Mouse (Mus musculus): ENCODE results near the gene Fastk.

Fastk gene

GRCm38 (mm10) chr5:24444746-24445427, at the start of gene Fastk:
Gene Fastk (minus strand): TSS chr5:24445287.
- peak; percentile 92 to 94 for DNase-seq (ENCODE audit: low spot score in 2 of 2)

DNA sequence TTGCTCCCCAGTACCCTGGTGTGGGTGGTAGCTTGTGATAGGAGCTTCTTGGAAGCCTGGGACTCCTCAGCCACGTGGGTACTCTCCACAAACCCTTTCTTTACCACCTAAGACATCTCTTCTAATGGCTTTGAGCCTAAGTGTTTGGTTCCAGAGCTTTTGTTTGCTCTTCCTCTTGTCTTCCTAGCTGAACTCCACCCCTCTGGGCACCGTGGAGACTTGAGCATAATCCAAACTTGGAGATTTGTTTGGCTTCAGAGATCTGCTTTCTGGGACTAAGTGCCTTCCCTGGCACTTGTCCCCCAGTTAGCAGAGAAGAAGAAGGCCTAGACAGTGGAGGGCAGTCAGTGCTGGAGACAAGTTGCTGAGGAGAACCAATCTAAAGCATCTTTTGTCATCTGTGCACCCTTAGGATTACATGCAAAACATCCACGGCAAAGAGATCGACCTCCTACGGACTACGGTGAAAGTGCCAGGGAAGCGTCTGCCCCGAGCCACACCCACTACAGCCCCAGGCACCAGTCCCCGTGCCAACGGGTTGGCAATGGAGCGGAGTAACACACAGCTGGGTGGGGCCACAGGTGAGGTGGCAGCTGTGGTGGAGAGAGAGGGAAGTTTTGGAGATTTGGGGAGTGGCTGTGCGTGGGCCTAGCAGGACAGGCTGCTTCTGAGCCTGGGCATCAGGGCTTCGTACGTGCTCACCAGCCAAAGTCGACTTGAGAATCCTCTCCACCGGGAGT, 47.6 kb upstream of the Fastk start:
- no peak for DNase-seq (ENCODE audit: low spot score in 2 of 2)

DNA sequence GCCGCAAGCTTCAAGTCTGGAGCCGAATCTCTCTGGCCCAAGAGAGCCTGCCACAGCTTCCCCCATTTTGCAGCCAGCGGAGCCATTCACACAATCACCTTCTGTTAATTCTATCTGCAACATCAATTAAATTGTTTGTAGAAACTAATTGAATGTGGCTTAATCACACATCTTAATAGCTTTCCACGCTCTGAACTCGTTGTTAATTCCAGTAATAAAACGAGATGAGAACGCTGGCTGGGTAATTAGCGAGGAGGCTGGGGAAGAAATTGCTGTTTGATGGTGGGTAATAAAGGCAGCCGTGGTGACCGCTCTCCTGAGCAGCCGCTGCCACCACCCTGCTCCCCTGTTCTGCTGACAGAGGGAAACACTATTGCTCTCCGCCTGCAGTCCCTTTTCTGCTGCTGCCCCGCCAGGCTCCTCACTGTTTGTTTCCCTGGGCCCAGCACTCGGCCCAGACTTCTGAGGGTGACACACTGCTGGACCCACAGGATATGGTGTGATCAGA, 45.4 kb upstream of the Fastk start:
- no peak for DNase-seq (ENCODE audit: low spot score in 2 of 2)

GRCm38 (mm10) chr5:24486738-24487137, 41.7 kb upstream of the Fastk start:
- DNase-seq (ENCODE audit: low spot score in 2 of 2), result no peak

DNA sequence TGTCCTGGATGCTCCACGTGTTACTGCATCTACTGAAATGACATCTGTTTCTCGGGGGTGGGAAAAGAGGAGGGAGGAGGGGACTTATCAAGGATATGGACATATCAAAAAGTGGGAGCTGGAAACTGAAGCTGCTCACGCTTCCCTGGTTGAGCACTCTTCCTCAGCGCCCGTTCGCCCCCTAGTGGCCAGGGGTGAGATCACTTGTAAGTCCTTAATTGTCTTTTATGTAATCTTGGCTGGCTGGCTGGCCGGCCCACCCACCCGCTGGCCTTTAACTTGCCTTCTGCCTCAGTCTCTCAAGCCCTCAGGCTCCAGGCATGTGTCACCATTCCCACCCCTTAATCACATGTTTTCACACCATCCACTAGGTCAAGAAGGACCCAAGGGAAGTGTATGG, 41.0 kb upstream of the Fastk start:
- peak; percentile 53 to 64 for DNase-seq (ENCODE audit: low spot score in 2 of 2)

GRCm38 (mm10) chr5:24484963-24485362, 39.9 kb upstream of the Fastk start:
- DNase-seq (ENCODE audit: low spot score in 2 of 2), result no peak

- peak in 1 of 2 experiments; percentile 15 for DNase-seq (ENCODE audit: low spot score in 2 of 2)
Observed at GRCm38 (mm10) chr5:24483326-24483725, 38.2 kb upstream of the Fastk start.

- DNase-seq (ENCODE audit: low spot score in 2 of 2), result no peak
Observed at GRCm38 (mm10) chr5:24482247-24483079, 37.4 kb upstream of the Fastk start.

- peak; percentile 17 to 26 for DNase-seq (ENCODE audit: low spot score in 2 of 2)
Observed at GRCm38 (mm10) chr5:24481647-24482046, 36.6 kb upstream of the Fastk start.

DNA sequence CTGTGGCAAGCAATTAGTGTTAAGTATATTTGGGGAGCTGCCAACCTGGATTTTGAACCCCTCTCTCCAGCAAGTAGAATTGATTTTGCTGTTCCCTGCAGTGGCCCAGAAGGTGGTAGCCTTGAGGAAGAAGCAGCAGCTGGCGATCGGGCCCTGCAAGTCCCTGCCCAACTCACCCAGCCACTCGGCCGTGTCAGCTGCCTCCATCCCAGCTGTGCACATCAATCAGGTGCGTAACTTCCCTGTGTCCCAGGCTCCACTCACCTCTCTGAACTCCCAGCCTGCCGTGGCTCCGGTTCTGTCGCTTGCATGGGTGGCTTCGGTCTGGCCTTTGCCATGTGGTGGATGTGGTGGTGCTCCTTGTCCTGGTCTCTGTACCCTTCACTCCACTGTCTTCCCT, 32.8 kb upstream of the Fastk start:
- DNase-seq (ENCODE audit: low spot score in 2 of 2), result no peak

GRCm38 (mm10) chr5:24475476-24476241, 30.6 kb upstream of the Fastk start:
- no peak for DNase-seq (ENCODE audit: low spot score in 2 of 2)

GRCm38 (mm10) chr5:24474723-24475261, 29.7 kb upstream of the Fastk start:
- DNase-seq (ENCODE audit: low spot score in 2 of 2), result no peak

DNA sequence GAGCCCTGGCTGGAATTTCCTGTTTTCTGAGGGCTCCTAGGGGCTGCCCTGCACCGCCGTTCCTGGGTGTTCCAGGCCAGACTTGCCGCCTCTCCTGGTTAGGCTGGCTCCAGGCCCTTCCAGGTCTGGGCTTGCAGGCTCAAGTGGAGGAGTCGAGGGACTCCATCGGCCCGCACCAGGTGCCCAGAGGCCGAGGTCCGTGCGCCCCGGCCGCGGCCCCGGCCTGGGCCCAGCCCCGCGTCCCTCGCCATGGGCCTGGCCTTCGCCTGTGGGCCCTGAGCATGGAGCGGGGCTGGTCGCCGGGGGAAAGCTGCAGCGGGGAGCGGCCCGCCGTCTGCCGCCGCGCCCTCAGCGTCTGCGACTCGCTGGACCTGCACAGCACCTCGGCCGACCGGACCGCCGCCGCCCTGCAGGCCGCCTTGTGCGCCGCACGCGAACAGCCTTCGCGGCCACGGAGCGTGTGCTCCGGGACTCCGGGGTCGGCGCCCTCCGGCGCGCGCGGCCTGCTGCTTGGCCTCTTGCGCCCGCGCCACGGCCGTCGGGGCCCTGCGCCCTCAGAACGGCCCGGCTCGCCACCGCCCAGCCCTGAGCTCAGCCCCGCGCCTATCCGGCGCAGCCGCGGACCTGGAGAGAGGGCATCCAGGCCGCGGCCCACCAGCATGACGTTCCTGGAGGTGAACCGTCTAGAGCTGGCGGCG, 29.1 kb upstream of the Fastk start:
- no peak for DNase-seq (ENCODE audit: low spot score in 2 of 2)

DNA sequence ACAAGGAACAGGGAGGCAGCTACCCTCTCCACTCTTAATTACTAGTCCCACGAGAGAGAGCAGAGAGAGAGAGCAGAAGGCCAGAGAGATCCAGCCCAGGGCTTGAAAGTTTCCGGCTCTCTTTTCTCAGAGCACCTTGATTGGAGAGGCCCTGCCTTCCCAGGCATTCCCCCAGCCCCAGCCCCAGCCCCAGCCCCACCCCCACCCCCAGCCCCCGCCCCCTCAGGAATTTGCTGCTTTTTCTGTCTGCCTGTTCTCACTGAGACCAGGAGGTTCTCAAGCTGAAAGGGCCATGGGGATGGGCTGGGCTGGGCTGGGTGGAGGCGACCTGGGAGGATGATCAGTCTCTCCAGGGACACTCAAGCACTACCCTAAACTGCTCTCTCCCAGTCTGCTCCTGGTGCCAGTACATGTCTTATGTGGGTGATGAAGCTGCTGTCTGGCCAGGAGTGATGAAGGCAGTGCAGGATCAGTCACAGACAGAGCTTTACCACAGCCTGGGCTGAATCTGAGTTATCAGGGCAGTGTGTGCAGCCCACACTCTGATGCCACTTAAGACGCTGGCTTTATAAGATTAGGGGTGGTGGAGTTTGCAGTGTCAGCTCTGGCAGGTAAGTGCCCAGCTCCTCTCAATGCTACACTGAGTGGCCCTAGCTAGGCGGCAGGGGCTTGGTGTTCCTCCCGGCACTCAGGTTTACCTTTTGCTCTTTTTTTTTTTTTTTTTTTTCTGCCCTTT, 28.0 kb upstream of the Fastk start:
- no peak for DNase-seq (ENCODE audit: low spot score in 2 of 2)

GRCm38 (mm10) chr5:24470600-24470999, 25.5 kb upstream of the Fastk start:
- DNase-seq (ENCODE audit: low spot score in 2 of 2), result peak; percentile 64 to 68

- DNase-seq (ENCODE audit: low spot score in 2 of 2), result no peak
Observed at GRCm38 (mm10) chr5:24466762-24467161, 21.7 kb upstream of the Fastk start.

DNA sequence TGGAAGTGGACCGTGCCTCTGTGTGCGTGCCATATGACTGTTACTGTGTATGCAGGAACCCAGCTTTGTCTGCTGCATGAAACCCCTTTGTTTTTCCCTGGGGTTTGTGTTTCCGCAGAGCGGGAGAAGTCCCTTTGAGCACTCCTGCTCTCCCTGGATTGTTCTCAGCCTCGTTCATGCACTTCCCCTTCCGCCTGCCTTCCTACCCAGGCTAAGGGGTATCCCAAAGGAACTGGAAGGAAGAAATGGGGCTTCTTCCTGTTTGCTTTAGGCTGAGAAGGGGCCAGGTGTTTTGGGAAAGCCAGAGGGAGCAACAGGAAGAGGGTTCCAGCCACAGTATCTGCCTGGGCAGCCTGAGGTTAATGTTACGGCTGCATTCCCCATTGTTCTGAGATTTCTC, 10.5 kb upstream of the Fastk start:
- DNase-seq (ENCODE audit: low spot score in 2 of 2), result no peak

GRCm38 (mm10) chr5:24455076-24455475, 10.0 kb upstream of the Fastk start:
- DNase-seq (ENCODE audit: low spot score in 2 of 2), result no peak

GRCm38 (mm10) chr5:24453985-24454303, 8.9 kb upstream of the Fastk start:
- DNase-seq (ENCODE audit: low spot score in 2 of 2), result no peak
